Mouse (Mus musculus): ENCODE results near the gene Sprr2a3.
"Not testable (repeated sequence)": the region's sequence is repeated elsewhere in the genome, so short reads cannot be mapped to it uniquely, and the experiment has no call there.

Sprr2a3 gene

GRCm38 (mm10) chr3:92285101-92285500, at the start of gene Sprr2a3:
Gene Sprr2a3 (plus strand): TSS chr3:92285417.
- DNase-seq = not testable (repeated sequence)

- not testable (repeated sequence) for DNase-seq
Measured at GRCm38 (mm10) chr3:92236463-92237189, 48.6 kb upstream of the Sprr2a3 start.

GRCm38 (mm10) chr3:92238736-92239135, 46.5 kb upstream of the Sprr2a3 start:
- not testable (repeated sequence) for DNase-seq

GRCm38 (mm10) chr3:92239197-92239596, 46.0 kb upstream of the Sprr2a3 start:
- not testable (repeated sequence) for DNase-seq

- DNase-seq = not testable (repeated sequence)
Measured at GRCm38 (mm10) chr3:92244833-92245232, 40.4 kb upstream of the Sprr2a3 start.

- not testable (repeated sequence) for DNase-seq
Measured at GRCm38 (mm10) chr3:92246245-92246644, 39.0 kb upstream of the Sprr2a3 start.

- not testable (repeated sequence) for DNase-seq
Measured at GRCm38 (mm10) chr3:92248494-92248893, 36.7 kb upstream of the Sprr2a3 start.

GRCm38 (mm10) chr3:92250450-92250849, 34.8 kb upstream of the Sprr2a3 start:
- DNase-seq = not testable (repeated sequence)

- not testable (repeated sequence) for DNase-seq
Measured at GRCm38 (mm10) chr3:92253860-92254259, 31.4 kb upstream of the Sprr2a3 start.

- DNase-seq = not testable (repeated sequence)
Measured at GRCm38 (mm10) chr3:92258526-92258925, 26.7 kb upstream of the Sprr2a3 start.

- DNase-seq = not testable (repeated sequence)
Measured at GRCm38 (mm10) chr3:92263462-92263861, 21.8 kb upstream of the Sprr2a3 start.

GRCm38 (mm10) chr3:92271414-92271985, 13.7 kb upstream of the Sprr2a3 start:
- DNase-seq = not testable (repeated sequence)

- not testable (repeated sequence) for DNase-seq
Measured at GRCm38 (mm10) chr3:92273504-92273903, 11.7 kb upstream of the Sprr2a3 start.

GRCm38 (mm10) chr3:92274018-92274417, 11.2 kb upstream of the Sprr2a3 start:
- not testable (repeated sequence) for DNase-seq

- not testable (repeated sequence) for DNase-seq
Measured at GRCm38 (mm10) chr3:92279663-92280062, 5.6 kb upstream of the Sprr2a3 start.

GRCm38 (mm10) chr3:92280963-92281606, 4.1 kb upstream of the Sprr2a3 start:
- DNase-seq = not testable (repeated sequence)

GRCm38 (mm10) chr3:92288489-92288888, 3.3 kb downstream of the Sprr2a3 start:
- not testable (repeated sequence) for DNase-seq

GRCm38 (mm10) chr3:92307406-92307805, 22.2 kb downstream of the Sprr2a3 start:
- DNase-seq = no peak

GRCm38 (mm10) chr3:92316320-92316719, 31.1 kb downstream of the Sprr2a3 start, which contains the start of gene Sprr2b:
Gene Sprr2b (plus strand): TSS chr3:92316620.
- no peak for DNase-seq

GRCm38 (mm10) chr3:92317384-92317783, 32.2 kb downstream of the Sprr2a3 start:
- DNase-seq = no peak

- no peak for DNase-seq
Measured at GRCm38 (mm10) chr3:92336278-92336677, 51.1 kb downstream of the Sprr2a3 start.

- DNase-seq = no peak
Measured at GRCm38 (mm10) chr3:92338840-92339239, 53.6 kb downstream of the Sprr2a3 start, which contains the start of gene Sprr2d. Gene Sprr2d (plus strand): TSS chr3:92339140.
